Mouse (Mus musculus) left cerebral cortex, postnatal 25 days (tissue): ENCODE results near the gene Syce2. TPM values are rescaled to one million over a fixed set of nuclear protein-coding genes. Genes with fewer than 3 reads are reported as not detected.
A peak's percentile ranks its signal among the peaks of the same experiment; 100 is the strongest.

Source experiments
- DNase-seq, 2 experiments: peaks; one replicate each; pipeline ENCODE4 v3.0.0; 2022; ENCODE audit warnings: low spot score in 2 of 2, mixed read lengths in 1 of 2
- intact Hi-C: fragments of 180-260 bp; cut with DNase I; formaldehyde crosslinking; loops from one replicate; pipeline ENCODE4 v1.15.1; 2025
- microRNA-seq, 2 experiments: library from miRNA; unstranded; fragments of <30 nt; microRNA quantifications; one replicate each; pipeline ENCODE4 v1.2.0; 2022
- total RNA-seq, 2 experiments: library from RNA; stranded (reverse); gene quantifications; 2 replicates each; pipeline ENCODE4 v1.2.3; 2021

Gene Syce2
- total RNA-seq, 2 experiments from 2014 or later: 6.4 to 6.5 TPM

GRCm38 (mm10) chr8:84915269-84915668 is 43.4 kb downstream of the Syce2 start:
- no peak for DNase-seq
- intact Hi-C loops: loop anchor here (5.0 kb wide), 1 partner anchor 42 kb away; no protein-coding TSS in a partner anchor

- DNase-seq: no peak
- intact Hi-C loops: loop anchor here (5.0 kb wide), 1 partner anchor 40 kb away; no protein-coding TSS in a partner anchor
Measured at GRCm38 (mm10) chr8:84917781-84918180, 45.9 kb downstream of the Syce2 start.

GRCm38 (mm10) chr8:84918646-84919045 is 46.7 kb downstream of the Syce2 start:
- intact Hi-C loops: loop anchor here (5.0 kb wide), 1 partner anchor 39 kb away; no protein-coding TSS in a partner anchor
- no peak for DNase-seq

GRCm38 (mm10) chr8:84921596-84921995 is 49.7 kb downstream of the Syce2 start:
- intact Hi-C loops: no loop called here

DNA sequence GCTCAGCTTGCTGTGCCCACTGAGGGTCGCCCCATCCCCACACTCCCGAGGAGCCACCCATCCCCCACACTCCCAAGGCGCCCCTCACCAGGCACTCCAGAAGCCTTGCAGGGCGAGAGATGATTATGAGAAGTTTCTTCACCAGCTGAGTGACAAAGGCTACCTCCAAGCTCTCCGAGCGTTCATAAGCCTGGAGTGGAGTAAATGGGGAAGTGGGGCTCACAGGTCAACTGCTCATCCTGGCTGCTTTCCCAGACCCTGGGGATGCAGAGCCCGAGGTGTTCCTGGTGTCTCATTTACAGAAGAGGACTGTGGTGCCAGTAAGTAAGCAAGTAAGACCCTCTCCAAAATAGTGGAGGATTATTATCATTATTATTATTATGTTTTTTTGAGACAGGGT is 53.6 kb downstream of the Syce2 start:
- no peak for DNase-seq
- intact Hi-C loops: loop anchor here (5.0 kb wide), 1 partner anchor 37 kb away; no protein-coding TSS in a partner anchor

More at GRCm38 (mm10) chr8:84921596-84921995, 49.7 kb downstream of the Syce2 start:
- DNase-seq: no peak

DNA sequence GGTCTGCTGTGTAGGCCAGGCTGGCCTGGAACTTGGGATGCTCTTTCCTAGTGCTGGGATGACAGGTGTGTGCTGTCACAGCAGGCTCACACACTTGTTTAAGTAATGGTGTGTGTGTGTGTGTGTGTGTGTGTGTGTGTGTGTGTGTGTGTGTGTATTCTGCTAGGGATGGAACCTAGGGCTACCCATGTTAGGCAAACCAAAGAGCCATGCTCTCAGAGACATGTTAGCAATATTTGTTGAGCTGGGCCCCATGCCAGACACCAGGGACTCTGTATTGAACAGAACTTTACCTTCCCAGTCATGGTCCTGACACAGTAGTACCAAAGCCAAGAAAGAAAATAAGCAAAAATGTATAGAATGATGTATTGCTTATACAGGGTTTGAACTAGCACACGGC is 55.6 kb downstream of the Syce2 start:
- intact Hi-C loops: loop anchor here (5.0 kb wide), 1 partner anchor 35 kb away; no protein-coding TSS in a partner anchor

GRCm38 (mm10) chr8:84928456-84929306 is 56.8 kb downstream of the Syce2 start:
- intact Hi-C loops: loop anchor here (5.0 kb wide), 1 partner anchor 34 kb away; no protein-coding TSS in a partner anchor
- DNase-seq: peak; percentile 71 to 74

More for the DNA sequence above, 55.6 kb downstream of the Syce2 start:
- no peak for DNase-seq

DNA sequence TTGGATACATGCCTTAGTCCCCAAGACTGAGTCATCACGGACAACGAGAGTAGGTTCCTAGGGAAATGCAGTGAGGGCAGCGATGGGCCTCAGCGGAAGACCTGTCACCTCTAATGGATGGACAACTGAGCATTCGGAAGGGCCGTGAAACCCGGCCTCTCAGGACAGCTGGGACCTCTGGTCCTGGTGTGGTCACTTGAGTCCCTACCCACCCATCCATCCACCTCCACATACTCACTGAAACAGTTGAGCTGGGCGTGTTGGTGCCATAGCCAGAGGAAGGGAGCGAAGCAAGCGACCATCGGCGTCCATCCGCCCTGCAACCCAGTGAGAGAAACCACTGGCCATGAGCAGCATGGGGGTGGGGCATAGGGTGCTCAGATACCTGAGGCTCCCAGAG is 58.7 kb downstream of the Syce2 start:
- intact Hi-C loops: no loop called here
- DNase-seq: no peak

- intact Hi-C loops: no loop called here
- peak; percentile 42 to 80 for DNase-seq
Measured at GRCm38 (mm10) chr8:84933767-84934559, 62.1 kb downstream of the Syce2 start.

DNA sequence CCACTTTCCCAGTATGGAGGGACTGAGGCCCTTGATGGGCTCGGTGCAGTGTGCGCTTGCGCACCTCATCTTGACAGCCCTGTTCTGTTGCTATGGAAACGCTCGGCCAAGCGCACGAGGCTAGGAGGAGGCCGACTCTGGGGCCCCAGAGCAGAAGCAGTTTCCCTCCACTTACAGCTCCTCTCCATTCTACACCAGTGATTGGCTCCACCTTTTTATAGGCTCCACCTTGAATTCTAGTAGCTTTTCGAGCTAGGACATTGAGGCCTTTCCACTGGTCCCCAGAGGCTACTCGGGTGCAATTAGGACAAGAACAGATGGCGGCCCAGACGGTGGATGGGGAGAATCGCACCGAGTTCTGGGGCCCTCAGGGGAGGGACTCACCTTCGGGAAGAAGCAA is 62.9 kb downstream of the Syce2 start:
- intact Hi-C loops: no loop called here
- DNase-seq: peak; percentile 48 to 68

GRCm38 (mm10) chr8:84935489-84935888 is 63.6 kb downstream of the Syce2 start:
- intact Hi-C loops: no loop called here
- DNase-seq: no peak

GRCm38 (mm10) chr8:84936041-84936961 is 64.4 kb downstream of the Syce2 start:
- intact Hi-C loops: no loop called here
- DNase-seq: no peak

GRCm38 (mm10) chr8:84936962-84937546 is 65.1 kb downstream of the Syce2 start, which contains the start of gene Mast1:
Gene Mast1, minus strand, starts transcription at chr8:84937359.
- DNase-seq: peak; percentile 80 to 81
- intact Hi-C loops: no loop called here

Small RNAs within 50 kb of the gene (microRNA-seq; reads per million reads assigned to microRNA genes)
- gene Gm24197: 2.5 to 5.7 reads per million in 2 experiments
- 7.7 to 13.4 reads per million in 2 experiments for gene Mir7069

Other genes with a start within 250 kb of the Syce2 start
- gene Ier2, start 209.3 kb upstream of the Syce2 start, total RNA-seq: 10 to 100 TPM; 10.5 to 18.3 TPM
- 10 to 100 TPM; 85.2 to 90.1 TPM for gene Trmt1, start 185.8 kb upstream of the Syce2 start, total RNA-seq
- 10 to 100 TPM; 97.8 to 97.9 TPM for gene Nacc1, start 184.2 kb upstream of the Syce2 start, total RNA-seq
- gene Lyl1, start 170.7 kb upstream of the Syce2 start, total RNA-seq: 1 to 10 TPM; 2.8 to 3.5 TPM
- under 1 TPM in 1 of 2 experiments, not detected in 1; 0.71 TPM for gene G430095P16Rik, start 149.1 kb upstream of the Syce2 start, total RNA-seq
- gene Nfix, start 71.8 kb upstream of the Syce2 start, total RNA-seq: 100 to 1,000 TPM; 273 to 322 TPM
- 1 to 10 TPM; 8.3 to 9.5 TPM for gene Dand5, start 49.3 kb upstream of the Syce2 start, total RNA-seq
- 10 to 100 TPM; 23.4 to 24.7 TPM for gene Gadd45gip1, start 40.6 kb upstream of the Syce2 start, total RNA-seq
- gene Rad23a, start 31.4 kb upstream of the Syce2 start, total RNA-seq: 10 to 100 TPM; 67.8 to 73.7 TPM
- 100 to 1,000 TPM; 562 to 564 TPM for gene Calr, start 25.2 kb upstream of the Syce2 start, total RNA-seq
- gene Farsa, start 15.1 kb upstream of the Syce2 start, total RNA-seq: 10 to 100 TPM; 42.5 to 46.0 TPM
- gene Gcdh, start 21.8 kb downstream of the Syce2 start, total RNA-seq: 10 to 100 TPM; 31.3 to 38.3 TPM
- gene Klf1, start 29.8 kb downstream of the Syce2 start, total RNA-seq: not detected
- gene Dnase2a, start 36.4 kb downstream of the Syce2 start, total RNA-seq: 1 to 10 TPM; 3.5 to 4.0 TPM
- 10 to 100 TPM; 85.7 to 90.3 TPM for gene Mast1, start 65.2 kb downstream of the Syce2 start, total RNA-seq
- 1 to 10 TPM in 1 of 2 experiments, under 1 TPM in 1; 0.71 to 1.1 TPM for gene Rtbdn, start 74.9 kb downstream of the Syce2 start, total RNA-seq
- gene Gm49661, start 97.3 kb downstream of the Syce2 start, total RNA-seq: 1 to 10 TPM in 1 of 2 experiments, not detected in 1; 3.5 TPM
- gene Prdx2, start 97.5 kb downstream of the Syce2 start, total RNA-seq: 100 to 1,000 TPM; 340 to 356 TPM
- 10 to 100 TPM; 40.7 to 42.2 TPM for gene Rnaseh2a, start 97.7 kb downstream of the Syce2 start, total RNA-seq
- 10 to 100 TPM; 73.3 to 85.1 TPM for gene Junb, start 106.6 kb downstream of the Syce2 start, total RNA-seq
- gene Hook2, start 118.5 kb downstream of the Syce2 start, total RNA-seq: 1 to 10 TPM; 7.2 to 8.5 TPM
- not detected for gene Best2, start 142.4 kb downstream of the Syce2 start, total RNA-seq
- 100 to 1,000 TPM; 118 to 122 TPM for gene Asna1, start 153.2 kb downstream of the Syce2 start, total RNA-seq
- 100 to 1,000 TPM; 115 to 129 TPM for gene Trir, start 154.7 kb downstream of the Syce2 start, total RNA-seq
- gene Tnpo2, start 164.8 kb downstream of the Syce2 start, total RNA-seq: 100 to 1,000 TPM; 155 to 175 TPM
- gene Fbxw9, start 187.9 kb downstream of the Syce2 start, total RNA-seq: 10 to 100 TPM; 23.9 to 24.0 TPM
- 1 to 10 TPM in 1 of 2 experiments, not detected in 1; 1.4 TPM for gene Gm5741, start 195.9 kb downstream of the Syce2 start, total RNA-seq
- 10 to 100 TPM; 54.3 to 64.3 TPM for gene Dhps, start 199.6 kb downstream of the Syce2 start, total RNA-seq
- 10 to 100 TPM; 49.8 to 54.5 TPM for gene Wdr83os, start 208.6 kb downstream of the Syce2 start, total RNA-seq
- 10 to 100 TPM; 24.2 to 26.3 TPM for gene Wdr83, start 209.2 kb downstream of the Syce2 start, total RNA-seq
- 10 to 100 TPM; 38.8 to 39.3 TPM for gene Man2b1, start 211.2 kb downstream of the Syce2 start, total RNA-seq